Mouse (Mus musculus) adipocyte (in vitro differentiated cells): ENCODE data around the gene Pfkfb4.

Experiments
- DNase-seq: peaks from one replicate; pipeline ENCODE4 v3.0.0-alpha.2; 2016; ENCODE audit warnings: low spot score

The Pfkfb4 gene

DNA sequence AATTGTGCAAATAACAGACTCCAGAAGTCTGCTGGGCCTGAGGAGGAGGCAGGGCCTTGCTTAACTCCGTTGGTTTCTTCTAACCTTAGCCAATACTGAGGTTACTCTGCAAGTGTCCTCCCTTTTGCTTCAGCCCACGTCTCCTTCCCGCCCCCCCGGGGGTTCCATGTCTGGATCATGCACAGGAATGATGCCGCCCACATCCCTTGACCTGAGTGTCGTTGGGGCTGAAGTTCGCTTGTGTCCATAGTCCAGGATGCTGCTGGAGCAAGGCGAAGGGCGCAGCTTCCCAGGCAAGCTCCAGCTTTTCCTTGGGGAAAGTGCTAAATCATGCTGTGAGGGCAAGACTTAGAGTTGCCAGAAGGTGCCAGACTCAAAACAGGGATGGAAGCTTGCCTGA is 4.8 kb downstream of the Pfkfb4 start:
- no peak for DNase-seq

DNA sequence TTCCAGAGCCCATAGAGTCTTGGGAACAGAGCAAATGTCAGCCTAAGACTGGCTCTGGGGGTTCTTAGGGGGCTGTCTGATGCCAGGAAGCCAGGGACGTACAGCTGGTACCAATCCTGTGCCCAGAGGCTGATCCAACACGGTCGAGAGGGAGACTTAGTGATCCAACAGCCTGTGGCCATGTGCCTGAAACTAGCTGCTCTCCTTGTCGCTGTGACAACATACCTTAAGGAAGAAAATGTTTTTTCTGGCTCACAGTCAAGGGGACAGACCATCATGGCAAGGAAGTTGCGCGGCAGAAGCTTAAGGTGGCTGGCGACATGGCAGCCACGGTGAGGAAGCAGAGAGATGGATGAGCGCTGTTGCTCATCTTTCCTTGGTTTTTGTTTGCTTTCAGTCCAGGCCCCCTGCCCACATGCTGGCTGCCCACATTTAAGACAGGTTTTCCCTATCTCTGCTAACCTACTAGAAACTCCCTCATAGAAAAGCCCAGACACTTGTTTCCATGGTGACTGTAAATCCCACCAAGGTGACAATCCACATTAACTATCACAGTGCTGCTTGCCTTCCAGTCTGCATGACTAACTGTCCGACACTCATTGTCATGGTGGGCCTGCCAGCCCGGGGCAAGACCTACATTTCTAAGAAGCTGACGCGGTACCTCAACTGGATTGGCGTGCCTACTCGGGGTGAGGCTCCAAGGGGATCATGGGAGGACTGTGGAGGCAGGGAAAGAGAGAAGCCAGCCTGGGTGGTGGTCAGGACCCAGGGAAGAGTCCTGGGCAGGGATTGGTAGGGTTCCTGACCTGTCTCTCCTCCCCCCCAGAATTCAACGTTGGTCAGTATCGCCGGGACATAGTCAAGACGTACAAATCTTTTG is 6.9 kb downstream of the Pfkfb4 start:
- no peak for DNase-seq

DNA sequence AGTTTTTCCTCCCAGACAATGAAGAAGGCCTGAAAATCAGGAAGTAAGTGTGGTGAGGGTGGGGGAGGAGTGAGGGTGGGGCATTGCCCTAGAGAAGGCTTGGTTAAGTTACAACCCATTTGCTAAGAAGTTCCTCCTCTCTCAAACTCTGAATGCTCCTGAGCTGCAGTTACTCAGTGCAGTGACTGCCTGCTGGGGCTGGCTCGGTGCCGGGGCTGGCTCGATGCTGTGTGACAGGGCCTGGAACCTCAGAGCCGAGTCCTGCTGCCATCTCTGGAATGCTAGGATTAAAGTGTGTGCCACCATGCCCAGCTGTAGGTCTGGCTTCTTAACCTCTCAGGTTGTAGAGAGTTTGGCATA is 7.6 kb downstream of the Pfkfb4 start:
- no peak for DNase-seq

DNA sequence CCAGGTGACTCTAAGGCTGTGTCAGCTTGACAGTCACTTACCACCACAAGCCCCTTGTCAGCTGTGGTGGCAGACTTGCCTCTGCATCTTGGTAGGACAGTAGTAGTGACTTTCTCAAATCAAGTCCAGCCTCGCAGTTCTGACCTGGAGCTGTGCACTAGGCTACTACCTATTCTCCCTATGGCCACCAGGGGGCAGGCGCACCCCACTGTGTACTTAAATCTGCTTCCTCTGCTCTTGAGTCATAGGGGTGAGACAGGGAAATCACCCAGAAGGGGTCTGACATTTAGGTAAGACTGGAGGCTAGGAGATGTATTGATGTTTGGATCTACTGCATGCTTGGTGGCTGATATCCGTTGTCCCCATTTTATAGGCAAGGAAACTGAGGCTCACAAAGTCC is 9.1 kb downstream of the Pfkfb4 start:
- peak; percentile 79 for DNase-seq

DNA sequence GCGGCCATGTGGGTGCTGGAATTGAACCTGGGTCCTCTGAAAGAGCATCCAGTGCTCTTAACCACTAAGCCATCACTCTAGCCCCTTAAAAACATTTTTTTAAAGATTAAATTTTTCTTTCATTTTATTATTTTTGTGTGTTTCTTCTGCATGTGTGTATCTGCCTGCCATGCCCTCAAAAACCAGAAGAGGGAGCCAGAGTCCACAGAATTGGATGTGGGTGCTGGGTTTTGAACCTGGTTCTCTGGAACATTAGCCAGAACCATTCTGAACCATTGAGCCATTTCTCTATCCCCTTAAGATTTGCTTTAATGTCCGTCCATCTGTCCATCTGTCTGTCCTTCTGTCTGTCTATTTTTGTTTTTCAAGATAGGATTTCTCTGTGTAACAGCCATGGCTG is 11.6 kb downstream of the Pfkfb4 start:
- peak; percentile 75 for DNase-seq

DNA sequence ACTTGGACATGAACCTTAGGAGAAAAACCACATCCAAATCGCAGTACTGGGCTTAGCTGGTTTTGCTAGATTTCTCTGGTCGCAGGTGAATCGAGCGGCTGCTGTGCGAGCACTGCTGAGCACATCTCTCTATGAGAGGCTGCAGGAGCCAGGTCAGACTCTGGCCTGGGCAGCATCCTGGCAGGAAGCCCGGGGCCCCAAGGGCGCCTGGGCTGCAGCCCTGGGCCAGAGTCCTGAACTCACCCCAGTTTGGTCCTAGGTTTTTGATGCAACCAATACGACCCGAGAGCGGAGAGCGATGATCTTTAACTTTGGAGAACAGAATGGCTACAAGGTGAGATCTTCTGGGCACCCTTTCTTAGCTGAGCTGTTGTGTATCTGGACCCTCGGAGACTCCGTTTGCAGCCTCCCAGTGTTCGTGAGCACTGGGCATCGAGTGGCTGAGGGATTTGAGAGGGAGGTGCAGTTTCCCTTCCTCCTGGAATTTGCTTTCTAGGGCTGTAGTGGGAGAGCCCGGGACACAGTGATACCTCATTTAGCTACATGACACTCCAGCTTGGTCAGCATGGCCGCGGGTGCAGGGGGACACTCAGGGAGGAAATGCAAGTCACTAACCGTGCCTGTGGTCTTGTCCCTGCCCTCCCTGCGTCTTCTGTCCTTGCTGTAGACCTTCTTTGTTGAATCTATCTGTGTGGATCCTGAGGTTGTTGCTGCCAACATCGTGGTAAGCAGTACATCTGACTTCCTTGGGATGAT is 15.6 kb downstream of the Pfkfb4 start:
- DNase-seq: no peak

DNA sequence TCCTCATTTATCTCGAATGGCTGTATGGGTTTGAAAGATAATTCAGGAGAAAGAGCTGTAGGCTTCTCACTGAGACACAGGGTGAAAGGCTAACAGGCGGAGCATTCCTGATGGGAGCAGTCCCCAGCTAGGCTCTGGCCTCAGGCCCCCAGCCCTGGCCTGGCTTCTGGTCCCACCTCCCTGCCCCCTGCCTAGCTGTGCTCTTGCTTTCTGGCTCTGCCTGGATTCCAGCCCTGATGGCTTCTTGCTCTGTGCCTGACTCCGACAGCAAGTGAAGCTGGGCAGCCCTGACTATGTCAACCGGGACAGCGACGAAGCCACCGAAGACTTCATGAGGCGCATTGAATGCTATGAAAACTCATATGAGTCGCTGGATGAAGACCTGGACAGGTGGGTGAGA is 16.5 kb downstream of the Pfkfb4 start:
- no peak for DNase-seq

DNA sequence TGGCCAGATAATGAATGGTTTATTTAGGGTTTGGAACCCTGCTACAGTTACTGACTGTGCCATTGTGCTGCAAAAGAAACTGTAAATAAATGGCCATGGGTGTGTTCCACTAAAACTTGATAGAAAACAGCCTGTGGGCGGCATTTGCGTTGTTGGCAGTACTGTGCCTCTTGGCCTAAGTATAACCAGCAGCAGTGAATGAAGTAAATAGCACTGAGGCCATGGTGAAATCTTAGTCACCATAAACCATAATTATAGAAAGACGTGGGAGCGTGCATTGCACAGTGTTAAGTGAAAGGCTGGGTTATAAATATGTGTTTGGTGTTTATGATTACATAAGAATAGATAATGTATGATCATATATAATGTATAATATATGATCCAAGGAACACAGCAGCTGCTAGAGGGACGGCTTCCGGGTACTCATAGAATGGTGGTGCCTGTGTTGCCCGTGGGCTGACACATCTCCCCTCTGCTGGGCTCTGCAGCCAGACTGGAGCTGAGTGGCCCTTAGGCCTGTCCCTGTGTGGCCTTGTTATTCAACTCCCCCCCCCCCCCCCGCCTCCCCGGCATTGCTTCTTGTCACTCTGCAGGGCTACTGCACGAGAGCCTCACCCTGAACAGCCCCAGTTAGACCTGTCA is 17.5 kb downstream of the Pfkfb4 start:
- DNase-seq: peak; percentile 61

DNA sequence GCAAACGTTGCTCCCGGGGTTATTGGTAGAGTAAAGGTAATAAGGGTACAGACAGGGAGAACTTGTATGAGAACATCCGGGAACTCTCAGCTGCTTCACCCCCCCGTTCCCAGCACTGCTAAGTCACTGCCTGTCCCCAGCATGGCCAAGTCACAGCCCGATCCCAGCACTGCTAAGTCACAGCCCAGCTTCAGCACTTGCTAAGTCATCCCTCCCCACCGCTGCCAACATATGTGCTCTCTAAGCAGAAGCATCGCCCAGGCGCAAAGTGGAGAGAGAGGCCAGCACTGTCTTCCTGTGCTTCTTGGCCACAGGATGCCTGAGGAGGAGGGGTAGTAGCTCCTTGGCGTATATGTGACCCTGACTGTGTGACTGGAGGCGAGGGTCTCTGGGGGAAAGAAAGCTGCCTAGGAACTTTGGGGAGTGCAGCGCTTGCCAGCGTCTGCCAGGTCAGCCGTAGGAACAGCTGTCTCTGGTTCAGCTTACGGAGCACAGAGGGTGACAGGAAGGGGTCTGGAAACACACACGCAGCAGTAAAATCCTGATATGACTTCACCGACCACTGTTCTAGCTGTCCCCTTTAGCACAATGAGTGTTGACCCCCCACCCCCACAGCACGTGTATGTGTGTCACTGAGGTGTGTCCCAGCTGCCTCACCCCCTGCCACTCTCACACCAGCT is 18.2 kb downstream of the Pfkfb4 start:
- DNase-seq: no peak

DNA sequence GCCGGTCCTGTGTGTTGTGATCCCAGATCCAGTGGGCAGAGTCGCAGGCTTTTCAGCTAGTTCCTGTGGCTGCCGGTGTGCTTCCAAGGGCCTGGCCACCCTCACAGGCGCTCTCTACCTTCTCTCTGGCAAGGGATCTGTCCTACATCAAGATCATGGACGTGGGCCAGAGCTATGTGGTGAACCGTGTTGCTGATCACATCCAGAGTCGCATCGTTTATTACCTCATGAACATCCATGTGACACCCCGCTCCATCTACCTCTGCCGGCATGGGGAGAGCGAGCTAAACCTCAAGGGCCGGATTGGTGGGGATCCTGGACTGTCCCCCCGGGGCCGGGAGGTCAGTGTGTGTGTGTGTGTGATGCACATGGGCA is 18.7 kb downstream of the Pfkfb4 start:
- no peak for DNase-seq

DNA sequence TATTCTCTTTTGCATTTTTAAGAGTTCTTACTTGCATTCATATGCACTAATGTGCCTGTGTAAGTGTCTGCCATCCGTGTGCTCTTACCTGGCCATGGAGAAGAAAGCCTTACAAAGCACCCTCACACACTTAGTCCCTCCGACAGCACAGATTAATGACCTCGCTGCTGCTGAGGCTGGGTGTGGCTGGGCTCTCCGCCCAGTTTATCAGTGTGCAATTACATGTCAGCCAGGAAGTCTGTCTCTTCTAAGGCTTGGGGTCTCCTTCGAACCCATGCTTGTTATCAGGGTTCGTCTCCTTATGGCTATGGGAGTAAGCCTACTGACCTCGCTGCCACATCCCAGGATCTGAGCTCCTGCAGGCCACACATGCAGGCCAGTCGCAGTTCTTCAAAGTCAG is 23.8 kb downstream of the Pfkfb4 start:
- no peak for DNase-seq

DNA sequence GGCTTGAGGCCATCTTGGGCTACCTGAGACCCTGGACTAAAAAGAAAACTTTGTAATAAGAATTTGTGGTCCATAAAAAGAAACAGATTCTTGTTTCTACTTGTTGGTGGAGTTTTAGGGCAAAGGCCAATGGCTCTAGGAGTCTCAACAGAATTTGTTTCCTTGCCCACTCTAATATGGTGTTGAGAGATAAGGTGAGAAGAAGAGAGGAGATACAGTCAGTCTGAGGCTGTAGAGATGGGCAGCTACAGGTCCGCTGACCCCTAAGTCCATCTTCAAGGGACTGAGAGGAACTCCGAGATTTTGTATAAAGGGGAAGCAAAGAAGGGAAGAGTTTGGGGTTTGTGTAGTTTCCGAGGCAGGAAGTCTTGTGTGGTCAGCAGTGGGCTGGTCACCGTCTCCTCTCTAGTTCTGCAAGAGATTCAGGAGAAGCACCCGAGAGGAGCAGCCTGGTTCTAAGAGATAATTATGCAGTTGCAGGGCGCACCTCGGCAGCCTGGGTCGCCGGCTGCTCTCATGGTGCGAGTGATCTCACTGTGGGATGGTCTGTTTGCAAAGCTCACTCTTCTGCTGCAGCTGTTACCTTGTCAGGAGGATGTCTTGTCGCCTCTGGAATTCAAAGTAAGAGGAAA is 25.5 kb downstream of the Pfkfb4 start:
- no peak for DNase-seq

DNA sequence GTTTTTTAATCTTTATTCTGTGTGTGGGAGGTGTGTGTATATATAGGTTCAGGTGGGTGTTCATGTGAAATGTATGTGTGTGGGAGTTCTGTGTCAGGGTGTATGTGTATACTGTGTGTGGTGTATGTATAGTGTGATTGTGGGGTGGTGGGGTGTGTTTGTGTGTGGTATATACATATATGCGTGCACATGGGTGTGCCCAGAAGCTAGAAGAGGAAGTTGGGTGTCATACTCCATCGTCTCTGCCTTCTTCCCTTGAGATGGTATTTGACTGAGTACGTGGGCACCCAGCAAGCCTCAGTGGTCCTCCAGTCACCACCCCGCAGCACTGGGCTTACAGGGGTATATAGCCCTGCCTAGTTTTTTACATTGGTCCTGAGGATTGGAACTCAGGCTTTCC is 29.9 kb downstream of the Pfkfb4 start:
- no peak for DNase-seq

DNA sequence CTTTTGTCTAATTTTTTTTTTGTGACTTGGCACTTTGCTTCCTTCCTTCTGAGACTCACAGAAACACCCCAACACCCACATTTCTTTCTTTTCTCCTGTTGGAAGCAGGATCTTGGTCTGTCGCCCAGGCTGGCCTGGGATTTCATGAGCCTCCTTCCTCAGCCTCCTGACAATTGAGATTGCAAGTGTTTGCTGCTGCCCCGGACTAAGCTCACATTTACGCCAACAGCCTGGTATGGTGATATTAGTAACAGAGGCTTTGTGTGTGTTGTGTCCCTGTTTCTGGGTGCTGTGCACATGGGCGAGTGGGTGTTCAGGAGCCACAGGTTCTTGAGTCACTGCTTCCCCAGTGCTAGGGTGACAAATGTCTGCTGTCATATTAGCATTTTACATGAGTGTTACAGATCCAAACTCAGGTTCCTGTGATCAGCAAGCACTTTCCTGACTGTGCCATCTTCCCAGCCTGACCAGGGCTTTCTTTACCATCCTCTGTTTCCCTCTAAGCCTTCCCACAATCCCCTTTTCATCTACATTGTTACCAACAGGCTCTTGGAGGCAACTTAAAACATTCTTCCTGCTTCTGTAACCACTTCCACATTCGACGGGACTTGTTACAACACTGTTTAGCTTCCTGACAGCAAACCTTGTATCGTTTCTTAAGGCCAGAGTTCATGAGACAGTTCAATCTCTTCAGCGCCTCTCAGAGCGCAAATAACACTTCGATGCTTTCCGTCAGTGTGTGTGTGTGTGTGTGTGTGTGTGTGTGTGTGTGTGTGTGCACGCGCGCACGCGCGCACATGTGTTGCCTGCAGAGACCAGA is 31.5 kb downstream of the Pfkfb4 start:
- DNase-seq: peak; percentile 93

DNA sequence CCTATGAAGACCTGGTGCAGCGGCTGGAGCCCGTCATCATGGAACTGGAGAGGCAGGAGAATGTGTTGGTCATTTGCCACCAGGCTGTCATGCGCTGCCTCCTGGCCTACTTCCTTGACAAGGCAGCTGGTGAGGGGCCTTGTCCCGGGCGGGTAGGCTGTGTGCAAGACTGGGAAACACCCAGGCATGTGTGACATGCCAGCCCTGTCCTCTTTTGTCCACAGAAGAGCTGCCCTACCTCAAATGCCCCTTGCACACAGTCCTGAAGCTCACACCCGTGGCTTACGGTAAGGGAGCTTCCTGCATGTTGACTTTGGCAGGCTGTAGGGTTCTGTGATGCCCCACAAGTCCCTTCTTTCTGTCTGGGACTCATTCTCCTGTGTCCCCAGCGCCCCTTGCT is 35.9 kb downstream of the Pfkfb4 start:
- DNase-seq: peak; percentile 86

DNA sequence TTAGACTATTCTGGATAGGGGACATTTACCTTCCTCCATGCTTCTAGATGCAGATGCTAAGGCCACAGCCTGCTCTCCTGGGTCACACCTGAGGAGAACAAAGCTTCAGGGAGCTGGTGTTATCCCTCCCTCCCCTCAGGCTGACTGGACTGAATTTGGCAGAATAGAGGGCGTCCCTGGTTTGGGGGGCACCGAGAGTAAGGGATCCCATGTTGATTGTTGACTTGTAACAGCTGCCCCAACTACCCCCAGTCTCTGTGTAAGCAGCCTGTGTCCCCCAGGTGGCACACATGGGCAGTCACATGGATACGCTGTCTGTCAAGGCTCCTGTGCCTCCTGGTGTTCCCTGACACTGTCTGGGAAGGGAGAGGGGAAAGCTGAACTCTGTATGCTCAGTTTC is 36.8 kb downstream of the Pfkfb4 start:
- DNase-seq: no peak

DNA sequence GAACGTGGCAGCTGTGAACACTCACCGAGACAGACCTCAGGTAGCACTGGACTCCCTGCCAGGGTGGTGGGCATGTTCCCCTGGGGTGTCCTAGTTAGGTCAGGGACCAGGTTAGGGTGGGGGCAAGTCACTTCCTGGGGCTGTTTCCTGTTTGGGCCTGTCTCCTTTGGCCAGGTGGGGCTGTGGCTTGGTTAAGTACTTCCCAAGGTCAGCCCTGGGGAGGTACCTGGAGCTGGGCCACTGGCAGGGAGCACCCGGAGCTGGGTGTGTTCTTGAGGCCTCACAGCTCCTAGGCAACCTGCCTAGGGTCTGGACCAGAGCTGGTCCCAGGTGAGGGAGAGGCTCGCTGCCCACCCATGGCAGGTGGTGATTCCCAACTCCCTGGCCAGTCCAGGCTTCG is 37.3 kb downstream of the Pfkfb4 start:
- no peak for DNase-seq

DNA sequence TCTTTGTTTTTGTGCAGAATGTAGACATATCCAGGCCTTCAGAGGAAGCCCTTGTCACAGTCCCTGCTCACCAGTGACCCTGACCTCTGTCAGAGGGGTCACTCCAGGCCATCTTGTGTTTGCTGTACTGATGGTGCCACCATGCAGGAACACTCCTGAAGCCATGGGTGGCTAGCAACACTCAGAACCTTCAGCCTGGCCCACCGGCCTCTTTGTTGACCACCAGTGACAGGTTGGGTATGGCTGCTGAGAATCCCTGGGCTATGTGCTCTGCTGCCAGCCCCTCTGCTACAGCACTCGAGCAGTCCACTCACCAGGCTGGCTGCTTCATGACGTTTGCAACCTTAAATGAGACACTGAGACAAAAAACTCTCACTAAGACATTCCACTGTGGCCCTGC is 38.7 kb downstream of the Pfkfb4 start:
- no peak for DNase-seq

DNA sequence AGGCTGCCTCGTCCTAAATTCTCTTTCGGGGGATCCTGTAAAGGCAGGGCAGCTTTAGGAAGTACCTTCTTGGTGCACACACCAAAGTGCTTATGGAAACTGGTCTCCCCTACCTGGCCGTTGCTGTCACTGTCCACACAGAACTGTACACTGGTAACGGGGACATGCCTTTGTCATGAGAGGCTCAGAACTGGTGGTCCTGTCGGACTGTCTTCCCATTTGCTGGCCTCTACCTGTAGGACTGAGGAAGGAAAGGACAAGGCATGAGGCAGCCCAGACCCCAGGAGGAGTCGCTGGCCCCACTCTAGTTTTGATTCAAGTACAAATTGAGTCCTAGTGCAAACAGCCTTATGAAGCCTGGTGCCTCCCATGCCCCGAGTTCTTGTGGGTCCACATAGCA is 39.4 kb downstream of the Pfkfb4 start:
- no peak for DNase-seq

DNA sequence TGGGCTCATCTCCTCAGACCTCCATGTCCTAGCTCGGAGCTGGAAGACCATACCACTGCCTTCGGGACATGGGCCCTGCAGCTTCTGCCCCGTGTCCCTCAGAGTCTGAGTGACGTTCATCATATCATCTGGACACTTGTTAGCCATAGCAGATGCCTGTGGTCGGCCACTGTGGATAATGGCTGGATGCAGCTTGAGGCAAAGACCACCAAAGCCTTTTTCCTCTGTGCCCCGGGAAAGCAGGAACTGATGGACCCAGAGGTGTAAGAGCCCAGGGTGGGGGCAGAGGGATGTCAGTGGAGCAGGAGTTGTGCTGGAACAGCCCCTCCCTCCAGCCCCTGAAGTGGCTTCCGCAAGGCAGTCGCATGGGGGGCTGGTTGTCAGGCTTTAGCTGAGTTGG is 40.1 kb downstream of the Pfkfb4 start:
- no peak for DNase-seq

DNA sequence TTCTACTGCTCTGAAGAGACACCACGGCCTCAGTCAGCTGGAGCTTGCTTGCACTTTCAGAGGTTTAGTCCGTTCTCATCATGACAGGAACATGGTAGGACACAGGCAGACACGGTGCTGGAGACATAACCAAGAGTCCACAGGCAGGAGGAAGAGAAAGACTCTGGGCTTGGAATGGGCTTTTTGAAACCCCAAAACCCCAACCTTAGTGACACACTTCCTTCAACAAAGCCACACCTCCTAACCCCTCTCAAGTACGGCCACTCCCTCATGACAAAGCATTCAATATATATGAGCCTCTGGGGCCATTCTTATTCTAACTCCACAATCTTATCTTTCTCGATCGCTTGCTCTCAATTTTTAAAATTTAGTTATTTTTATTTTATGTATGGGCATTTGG is 40.9 kb downstream of the Pfkfb4 start:
- DNase-seq: no peak
